Mouse (Mus musculus) adrenal gland, adult 2 months (tissue): ENCODE data around the gene Abcc1. TPM values are rescaled to one million over a fixed set of nuclear protein-coding genes. Genes with fewer than 3 reads are reported as not detected.

Source experiments
- DNase-seq: peaks from one replicate; pipeline ENCODE4 v3.0.0; 2021
- long read RNA-seq: library from polyadenylated mRNA; stranded (forward); transcript quantifications from one replicate; pipeline ENCODE4 v2.0.0, GENCODE M21; 2021
- polyA plus RNA-seq: library from polyadenylated mRNA; depleted of rRNA; stranded (reverse); fragments of >200 nt; gene quantifications from 2 replicates; pipeline ENCODE4 v1.2.3, GENCODE M21; 2012; rRNA removed
- total RNA-seq, 2 experiments: library from RNA; stranded (reverse); gene quantifications; 2 replicates each; pipeline ENCODE4 v1.2.3; 2021

Abcc1 gene
- 10 to 100 TPM; 21.3 to 28.5 TPM for total RNA-seq
- 34.9 and 39.0 TPM in 2 replicates for polyA plus RNA-seq
- long read RNA-seq, full-length matches to known transcripts: 5 of 7 reads
- long read RNA-seq, partial matches to known transcripts: 1 of 7 reads
- long read RNA-seq, other reads (novel, unspliced or antisense): 1 of 7 reads

DNA sequence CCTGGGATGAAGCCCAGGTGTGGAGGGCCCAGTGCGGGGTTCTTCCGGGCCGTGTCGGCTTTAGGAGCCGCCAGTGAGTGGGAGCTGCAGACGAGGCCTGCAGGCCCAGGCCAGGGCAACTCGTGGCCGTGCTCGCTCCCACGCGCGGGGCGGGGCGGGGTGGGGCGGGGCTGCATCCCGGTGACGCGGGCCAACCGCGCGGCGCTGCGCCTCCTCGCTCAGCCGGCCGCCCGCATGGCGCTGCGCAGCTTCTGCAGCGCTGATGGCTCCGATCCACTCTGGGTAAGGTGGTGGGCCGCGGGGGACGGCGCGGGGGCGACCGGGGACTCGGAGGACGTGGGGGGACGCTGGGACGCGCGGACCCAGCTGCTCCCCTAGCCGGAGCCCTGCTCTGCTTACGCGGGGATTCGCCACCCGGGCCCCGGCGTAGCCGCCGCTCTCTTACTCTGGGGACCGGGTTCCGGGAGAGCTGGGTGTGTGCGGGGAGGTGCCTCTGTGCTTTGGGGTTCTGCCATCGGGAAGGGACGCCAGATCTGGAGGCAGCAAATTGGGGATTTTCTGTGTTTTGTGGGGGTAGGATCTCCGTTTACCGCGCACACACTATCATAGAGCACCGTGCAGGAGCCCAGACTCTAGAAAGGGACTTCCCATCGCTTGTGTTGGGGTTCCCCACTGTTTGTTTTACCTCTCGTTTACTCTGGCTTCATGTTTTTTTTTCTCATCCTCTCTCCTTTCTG, at the start of gene Abcc1:
Abcc1 (plus strand) TSS at position 197 of the 737 bp plus-strand sequence.
- peak; percentile 89 for DNase-seq

GRCm38 (mm10) chr16:14312914-14313313, 48.4 kb upstream of the Abcc1 start:
- no peak for DNase-seq

DNA sequence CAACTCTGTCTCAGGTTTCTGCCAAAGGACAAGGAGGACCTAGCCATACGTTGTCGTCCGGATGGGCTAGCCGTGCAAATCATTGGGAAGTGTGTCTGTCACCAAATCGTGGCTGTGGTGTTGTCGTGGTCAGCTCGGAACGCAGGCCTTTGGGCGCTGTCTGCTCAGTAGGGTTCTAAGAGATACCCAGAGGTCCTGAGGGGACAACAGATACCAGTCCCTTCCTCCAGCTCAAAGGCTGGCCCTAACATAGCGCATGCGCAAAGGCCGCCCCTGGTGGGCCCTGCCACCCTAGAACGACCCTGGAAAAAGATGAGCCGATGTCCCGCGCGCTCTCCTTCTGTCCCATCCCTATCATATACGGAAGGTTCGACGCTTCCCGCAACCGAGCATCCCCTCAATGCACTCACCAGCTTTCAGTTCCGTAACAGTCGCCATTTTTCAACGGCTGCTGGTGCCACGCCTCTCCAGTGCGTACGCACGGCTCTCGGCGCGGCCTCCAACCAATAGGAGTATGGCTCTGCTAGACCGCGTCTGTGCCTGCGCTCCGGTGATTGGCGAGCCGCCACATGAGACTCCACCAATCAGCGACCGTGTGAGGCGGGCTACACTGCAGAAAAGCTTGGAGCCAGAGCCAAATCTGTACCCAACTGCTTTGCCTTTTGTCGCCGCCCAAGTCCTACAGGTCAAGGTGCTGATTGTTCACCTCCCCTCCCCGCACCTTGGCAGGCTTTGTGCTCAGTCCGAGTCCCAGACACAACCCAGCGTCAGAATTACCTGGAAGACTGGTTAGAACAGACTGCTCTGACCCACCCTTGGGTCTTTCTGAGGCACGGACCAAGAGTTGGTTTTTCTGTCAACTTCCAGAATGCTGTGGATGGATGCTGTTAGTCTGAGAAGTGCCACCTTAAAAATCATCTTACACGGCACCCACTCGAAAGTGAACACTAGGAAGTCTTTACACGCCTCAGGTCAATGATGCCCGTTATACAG, 44.2 kb upstream of the Abcc1 start, which contains the start of gene Fopnl:
Fopnl (minus strand) TSS at position 522 of the 993 bp plus-strand sequence.
- peak; percentile 97 for DNase-seq

DNA sequence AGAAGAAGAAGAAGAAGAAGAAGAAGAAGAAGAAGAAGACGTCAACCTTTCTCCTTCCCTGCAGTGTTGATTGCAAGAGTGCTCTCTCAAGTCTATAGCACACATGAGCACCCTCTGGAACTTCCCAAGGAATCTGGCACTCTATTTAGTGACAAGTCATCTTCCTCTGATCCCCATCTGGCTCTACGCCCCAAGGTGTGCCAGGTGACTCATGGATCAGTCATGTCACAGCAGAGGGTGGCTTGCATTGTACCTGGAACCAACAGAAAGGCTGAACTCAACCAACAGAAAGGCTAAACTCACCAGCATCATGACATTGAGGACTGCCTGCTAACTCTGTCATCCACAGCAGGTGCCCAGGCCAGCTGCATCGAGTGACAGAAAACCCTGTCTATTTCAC, 41.7 kb upstream of the Abcc1 start:
- DNase-seq: no peak

DNA sequence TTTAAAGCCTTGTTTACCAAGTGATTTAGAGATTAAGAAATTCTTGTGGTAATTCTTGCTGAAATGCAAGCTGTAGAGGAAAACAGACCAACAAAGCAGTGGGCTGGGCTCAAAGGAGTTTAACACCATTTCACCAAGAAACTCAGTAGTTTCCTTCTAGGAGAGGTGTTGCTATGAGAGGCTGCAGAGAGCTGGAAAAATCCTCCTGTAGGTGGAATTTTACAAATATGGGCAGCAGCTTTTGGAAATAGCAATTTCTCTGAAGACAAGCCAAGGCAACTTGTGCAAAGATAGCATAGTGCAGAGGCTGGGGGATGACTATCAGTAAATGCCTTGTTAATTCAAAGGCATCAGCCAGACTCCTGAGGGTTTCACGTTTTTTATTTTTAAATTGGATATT, 40.9 kb upstream of the Abcc1 start:
- DNase-seq: no peak

- DNase-seq: peak; percentile 36
These were observed 33.2 kb upstream of the Abcc1 start for GRCm38 (mm10) chr16:14328156-14328555.

GRCm38 (mm10) chr16:14344967-14345366, 16.4 kb upstream of the Abcc1 start:
- DNase-seq: no peak

- DNase-seq: no peak
These were observed 9.8 kb upstream of the Abcc1 start for GRCm38 (mm10) chr16:14351571-14351970.

GRCm38 (mm10) chr16:14352234-14352633, 9.1 kb upstream of the Abcc1 start:
- DNase-seq: no peak

DNA sequence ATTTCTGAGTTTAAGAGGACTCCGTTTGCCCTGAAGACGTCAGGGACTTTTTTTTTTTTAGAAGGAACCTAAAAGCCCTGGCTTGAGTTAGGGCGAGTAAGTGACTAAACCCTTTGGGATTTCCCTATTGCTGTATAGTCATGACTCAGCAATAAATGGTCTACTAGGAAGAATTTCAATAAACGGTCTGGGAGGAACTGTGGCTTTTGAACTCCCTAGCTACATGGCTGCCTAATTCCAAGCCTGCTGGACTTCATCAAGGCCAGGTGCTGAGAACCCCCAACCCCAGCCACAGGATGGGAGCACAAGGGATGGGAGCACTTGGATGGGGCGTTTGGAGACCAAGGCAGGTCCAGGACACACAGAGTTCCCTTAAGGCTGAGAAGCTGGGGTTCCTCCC, 8.7 kb upstream of the Abcc1 start:
- DNase-seq: no peak

DNA sequence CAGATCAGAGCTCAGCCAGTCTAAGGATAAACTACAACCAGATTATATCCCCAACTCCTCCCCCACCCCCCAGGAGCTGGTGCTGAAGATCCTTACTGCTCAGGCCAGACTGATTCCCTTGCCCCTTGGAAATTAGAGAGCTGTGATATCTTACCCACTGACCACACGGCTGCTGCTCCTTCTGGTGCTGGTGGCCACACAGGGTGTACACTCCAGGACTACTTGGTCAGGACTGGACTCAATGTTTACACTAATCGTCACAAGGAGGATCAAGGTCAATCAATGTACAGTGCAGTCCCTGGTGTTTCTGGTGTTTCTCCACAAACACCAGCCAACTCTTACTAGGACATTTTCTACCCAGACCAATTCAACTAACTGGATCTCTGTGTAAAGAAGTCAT, 3.5 kb upstream of the Abcc1 start:
- DNase-seq: no peak

GRCm38 (mm10) chr16:14358531-14358930, 2.8 kb upstream of the Abcc1 start:
- DNase-seq: no peak

DNA sequence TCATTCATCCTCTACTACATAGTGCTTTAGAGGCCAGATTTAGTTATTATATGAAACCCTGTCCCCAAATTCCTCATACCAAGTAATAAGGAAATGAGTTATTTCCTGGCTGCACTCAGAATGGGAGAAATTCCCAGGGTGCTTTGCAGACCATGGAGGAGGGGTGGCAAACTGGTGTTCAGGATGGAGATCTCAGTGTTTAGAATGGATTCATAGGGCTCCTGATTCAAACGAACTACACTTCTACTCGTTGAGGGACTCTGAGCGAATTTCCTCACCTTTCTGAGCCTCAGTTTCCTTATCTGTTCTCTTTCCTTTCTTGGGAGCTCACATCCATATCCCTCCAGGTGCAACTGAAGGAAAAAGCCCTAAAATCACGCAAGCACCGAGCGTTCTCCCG, 427 bp upstream of the Abcc1 start:
- no peak for DNase-seq

- DNase-seq: peak; percentile 24
These were observed 902 bp downstream of the Abcc1 start for GRCm38 (mm10) chr16:14362099-14362820.

DNA sequence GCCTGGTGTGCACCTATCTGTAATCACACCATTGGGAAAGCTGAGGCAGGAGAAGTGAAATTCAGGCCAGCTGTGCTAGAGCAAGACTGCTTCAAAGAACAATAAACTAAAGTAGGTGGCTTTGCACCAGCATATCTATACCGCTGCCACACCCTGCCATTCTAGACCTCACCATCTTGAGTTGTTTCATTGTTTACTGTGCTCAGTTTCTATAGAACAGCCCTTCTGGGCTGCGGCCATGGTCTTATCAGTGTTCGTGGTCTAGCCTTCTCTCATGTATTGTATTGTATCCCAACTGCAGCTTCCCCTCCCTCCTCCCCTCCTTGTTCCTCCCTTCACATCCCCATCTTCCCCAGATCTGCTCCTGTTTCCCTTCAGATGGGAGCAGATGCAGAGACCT, 2.1 kb downstream of the Abcc1 start:
- DNase-seq: no peak

DNA sequence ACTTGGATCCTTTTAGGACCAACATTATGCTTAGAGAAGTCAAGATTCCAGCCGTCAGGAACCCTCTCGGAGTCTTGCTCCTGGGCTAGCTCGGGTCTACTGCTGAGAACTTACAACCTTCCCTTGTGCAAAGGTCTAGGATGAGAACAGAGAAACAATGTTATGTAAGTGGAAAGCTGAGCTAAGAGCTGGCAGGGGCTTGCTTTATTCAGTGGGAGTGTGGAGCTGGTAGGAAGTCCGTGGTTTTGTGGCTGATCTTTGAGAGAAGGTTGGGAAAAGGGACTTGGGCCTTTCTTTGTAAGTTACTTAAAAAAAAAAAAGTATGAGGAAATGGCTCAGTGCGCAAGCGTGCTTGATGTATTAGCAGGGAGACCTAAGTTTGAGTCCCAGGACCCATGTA, 2.7 kb downstream of the Abcc1 start:
- DNase-seq: no peak

DNA sequence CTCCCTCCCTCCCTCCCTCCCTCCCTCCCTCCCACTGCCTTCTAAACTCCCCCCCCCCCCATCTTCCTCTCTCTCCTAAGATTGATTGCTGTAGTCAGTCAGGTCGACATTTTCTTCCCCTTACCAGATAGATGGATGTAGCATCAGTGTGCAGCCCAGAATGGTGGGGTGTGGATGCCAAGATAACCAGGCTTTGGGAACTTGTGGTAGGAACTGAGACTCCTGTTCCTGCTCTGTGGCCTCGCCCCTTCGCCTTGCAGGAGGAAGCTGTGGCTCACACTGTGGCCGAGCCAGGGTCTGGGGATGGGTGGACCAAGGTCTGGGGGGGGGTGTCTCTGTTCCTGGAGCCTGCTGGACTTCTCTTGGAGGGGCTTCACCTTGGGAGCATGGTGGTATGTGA, 4.1 kb downstream of the Abcc1 start:
- no peak for DNase-seq

DNA sequence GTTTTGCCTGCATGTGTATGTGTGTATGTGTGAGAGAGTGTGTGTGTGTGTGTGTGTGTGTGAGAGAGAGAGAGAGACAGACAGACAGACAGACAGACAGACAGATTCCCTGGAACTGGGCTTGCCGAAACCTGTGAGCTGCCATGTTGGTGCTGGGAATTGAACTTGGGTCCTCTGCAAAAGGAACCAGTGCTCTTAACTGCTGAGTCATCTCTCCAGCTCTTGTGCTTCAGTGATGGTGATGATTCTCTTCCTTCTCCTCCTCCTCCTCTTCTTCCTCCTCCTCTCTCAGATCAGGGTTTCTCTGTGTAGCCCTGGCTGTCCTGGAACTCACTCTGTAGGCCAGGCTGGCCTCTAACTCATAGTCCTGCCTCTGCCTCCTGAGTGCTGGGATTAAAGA, 4.7 kb downstream of the Abcc1 start:
- DNase-seq: no peak

- no peak for DNase-seq
These were observed 10.0 kb downstream of the Abcc1 start for GRCm38 (mm10) chr16:14371367-14371766.

- DNase-seq: no peak
These were observed 11.0 kb downstream of the Abcc1 start for GRCm38 (mm10) chr16:14372382-14372781.

DNA sequence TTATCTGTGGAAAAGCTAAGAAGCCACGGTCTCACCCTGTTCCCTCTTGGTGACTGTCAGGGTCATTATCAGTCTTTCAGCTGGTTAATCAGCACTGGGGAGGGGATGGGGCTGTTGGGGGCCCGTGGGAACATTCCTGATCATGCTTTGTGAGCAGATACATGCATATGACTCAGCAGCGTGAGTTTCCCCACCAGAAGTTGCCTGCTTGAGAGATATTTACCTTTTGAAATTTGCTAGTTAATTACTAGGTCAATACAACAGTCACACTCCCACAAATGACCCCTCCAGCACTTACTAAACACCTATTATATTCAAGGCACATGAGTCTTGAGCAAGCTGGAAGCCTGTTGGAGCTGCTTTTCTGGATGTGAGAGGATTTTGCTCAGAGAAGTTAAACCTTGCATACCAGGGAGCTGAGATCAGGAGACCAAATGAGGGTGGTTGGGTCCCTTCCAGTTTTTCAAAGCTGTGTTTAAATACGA, 11.5 kb downstream of the Abcc1 start:
- DNase-seq: peak; percentile 57

DNA sequence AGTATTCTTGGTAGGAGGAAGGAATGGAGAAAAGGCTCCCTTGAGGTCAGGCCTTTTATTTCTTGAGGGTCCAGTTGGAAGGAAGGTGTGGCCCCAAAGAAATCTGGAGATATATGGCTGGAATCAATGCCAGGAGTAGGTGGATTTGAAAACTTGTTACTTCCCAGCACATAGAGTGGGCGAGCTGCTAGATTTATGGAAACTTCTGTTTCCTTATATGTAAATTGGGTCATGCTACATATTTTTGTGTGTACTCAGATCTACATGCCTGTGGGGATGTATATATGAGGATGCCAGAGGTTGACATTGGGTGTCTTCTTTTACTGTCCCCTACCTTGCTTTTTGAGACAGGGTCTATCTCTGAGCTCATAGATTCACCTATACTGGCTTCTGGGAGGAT, 14.6 kb downstream of the Abcc1 start:
- no peak for DNase-seq
